Mouse (Mus musculus): Measurements from ENCODE around the gene Slitrk1.

Gene Slitrk1

GRCm38 (mm10) chr14:108913714-108914263, at the start of gene Slitrk1:
Slitrk1 (minus strand) TSS chr14:108914158.
- no peak for TF ChIP-seq GATA4 (IDR thresholded peaks at IDR 0.05; ENCODE audit: insufficient replicate concordance, low read length)

- TF ChIP-seq GATA4 (IDR thresholded peaks at IDR 0.05; ENCODE audit: insufficient replicate concordance, low read length): no peak
Observed at GRCm38 (mm10) chr14:108935777-108936176, 21.8 kb upstream of the Slitrk1 start.

GRCm38 (mm10) chr14:108914336-108914735, 378 bp upstream of the Slitrk1 start:
- no peak for TF ChIP-seq GATA4 (IDR thresholded peaks at IDR 0.05; ENCODE audit: insufficient replicate concordance, low read length)

- TF ChIP-seq GATA4 (IDR thresholded peaks at IDR 0.05; ENCODE audit: insufficient replicate concordance, low read length): no peak
Observed at GRCm38 (mm10) chr14:108912876-108913490, 975 bp downstream of the Slitrk1 start.

GRCm38 (mm10) chr14:108912021-108912875, 1.7 kb downstream of the Slitrk1 start:
- no peak for TF ChIP-seq GATA4 (IDR thresholded peaks at IDR 0.05; ENCODE audit: insufficient replicate concordance, low read length)

- no peak for TF ChIP-seq GATA4 (IDR thresholded peaks at IDR 0.05; ENCODE audit: insufficient replicate concordance, low read length)
Observed at GRCm38 (mm10) chr14:108911138-108911841, 2.7 kb downstream of the Slitrk1 start.

GRCm38 (mm10) chr14:108910449-108911137, 3.4 kb downstream of the Slitrk1 start:
- TF ChIP-seq GATA4 (IDR thresholded peaks at IDR 0.05; ENCODE audit: insufficient replicate concordance, low read length): no peak

- no peak for TF ChIP-seq GATA4 (IDR thresholded peaks at IDR 0.05; ENCODE audit: insufficient replicate concordance, low read length)
Observed at GRCm38 (mm10) chr14:108909336-108909953, 4.5 kb downstream of the Slitrk1 start.

- TF ChIP-seq GATA4 (IDR thresholded peaks at IDR 0.05; ENCODE audit: insufficient replicate concordance, low read length): no peak
Observed at GRCm38 (mm10) chr14:108898601-108899000, 15.4 kb downstream of the Slitrk1 start.

GRCm38 (mm10) chr14:108895456-108895855, 18.5 kb downstream of the Slitrk1 start:
- TF ChIP-seq GATA4 (IDR thresholded peaks at IDR 0.05; ENCODE audit: insufficient replicate concordance, low read length): no peak

GRCm38 (mm10) chr14:108867816-108868215, 46.1 kb downstream of the Slitrk1 start:
- TF ChIP-seq GATA4 (IDR thresholded peaks at IDR 0.05; ENCODE audit: insufficient replicate concordance, low read length): no peak

GRCm38 (mm10) chr14:108864631-108865030, 49.3 kb downstream of the Slitrk1 start:
- TF ChIP-seq GATA4 (IDR thresholded peaks at IDR 0.05; ENCODE audit: insufficient replicate concordance, low read length): no peak

GRCm38 (mm10) chr14:108859310-108859709, 54.6 kb downstream of the Slitrk1 start:
- TF ChIP-seq GATA4 (IDR thresholded peaks at IDR 0.05; ENCODE audit: insufficient replicate concordance, low read length): no peak

All from liver, adult (tissue).